Mouse (Mus musculus): ENCODE data around the gene Hsf2bp. TPM values are rescaled to one million over a fixed set of nuclear protein-coding genes. Genes with fewer than 3 reads are reported as not detected.
A peak's percentile ranks its signal among the peaks of the same experiment; 100 is the strongest.

Gene Hsf2bp
- total RNA-seq, 1 experiment from 2014 or later: 0.79 TPM

DNA sequence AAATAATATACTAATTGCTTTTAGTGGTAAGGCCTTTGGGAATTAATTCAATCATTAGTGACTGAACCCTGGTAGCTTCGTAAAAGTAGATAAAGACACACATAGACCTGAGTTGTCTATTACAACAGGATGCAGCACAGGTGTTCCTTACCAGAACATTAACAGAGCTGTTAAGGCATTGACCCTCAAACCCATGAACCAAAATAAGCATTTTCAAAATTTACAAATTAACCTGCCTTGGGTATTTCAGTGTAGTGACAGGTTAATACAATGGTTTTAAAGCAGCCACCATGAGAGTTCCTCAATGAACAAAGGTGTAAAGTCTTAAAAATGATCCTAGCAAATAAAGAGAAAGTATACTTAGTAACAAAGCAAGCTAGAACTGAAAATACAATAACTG lies 69.6 kb downstream of the Hsf2bp start:
- no peak for ATAC-seq (replicated peaks in 1 of 2; ENCODE audit: insufficient read depth in 1 of 2, low FRiP score in 2 of 2, low TSS enrichment in 1 of 2, low read depth in 1 of 2, poor library complexity in 2 of 2, severe bottlenecking in 2 of 2)

DNA sequence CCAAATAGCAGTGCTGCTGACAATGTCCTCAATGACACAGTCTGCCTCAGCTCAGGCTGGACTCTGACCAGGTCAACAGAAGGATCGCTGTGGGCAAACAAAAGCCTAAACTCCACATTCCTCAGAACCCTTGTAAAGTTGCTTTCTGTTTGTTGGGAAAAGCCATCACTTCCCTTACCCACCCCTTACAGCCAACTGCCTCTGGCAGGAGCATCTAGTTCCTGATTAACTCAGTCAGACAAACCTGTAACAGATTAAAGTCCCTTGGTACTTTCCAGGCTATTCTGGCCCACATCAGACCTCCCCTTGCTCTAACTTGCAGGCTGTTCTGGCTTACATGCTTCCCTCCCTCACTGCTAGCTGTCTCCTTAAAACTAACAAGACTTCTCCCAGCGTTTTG lies 70.5 kb downstream of the Hsf2bp start:
- ATAC-seq (replicated peaks in 1 of 2; ENCODE audit: insufficient read depth in 1 of 2, low FRiP score in 2 of 2, low TSS enrichment in 1 of 2, low read depth in 1 of 2, poor library complexity in 2 of 2, severe bottlenecking in 2 of 2): peak; percentile 38 to 41; a peak in 3 of 4 replicates

DNA sequence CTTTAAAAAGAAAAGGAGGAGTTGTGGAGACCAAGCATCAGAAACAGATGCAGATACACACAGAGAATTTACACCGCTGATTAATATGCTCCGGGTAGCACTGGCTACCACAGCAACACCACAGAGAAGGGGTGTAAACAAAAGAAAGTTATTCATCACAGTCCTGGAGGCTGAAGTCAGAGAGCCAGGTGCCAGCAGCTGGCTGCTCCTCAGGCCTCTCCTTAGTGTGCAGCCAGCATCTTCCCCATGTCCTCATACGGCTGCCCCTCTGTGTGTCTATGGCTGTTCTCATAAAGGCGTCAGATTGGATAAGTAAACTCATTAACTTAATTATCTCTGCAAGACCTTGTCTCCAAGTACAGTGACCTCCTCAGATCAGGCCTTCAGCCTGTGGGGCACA lies 73.2 kb downstream of the Hsf2bp start:
- no peak for ATAC-seq (replicated peaks in 1 of 2; ENCODE audit: insufficient read depth in 1 of 2, low FRiP score in 2 of 2, low TSS enrichment in 1 of 2, low read depth in 1 of 2, poor library complexity in 2 of 2, severe bottlenecking in 2 of 2)

DNA sequence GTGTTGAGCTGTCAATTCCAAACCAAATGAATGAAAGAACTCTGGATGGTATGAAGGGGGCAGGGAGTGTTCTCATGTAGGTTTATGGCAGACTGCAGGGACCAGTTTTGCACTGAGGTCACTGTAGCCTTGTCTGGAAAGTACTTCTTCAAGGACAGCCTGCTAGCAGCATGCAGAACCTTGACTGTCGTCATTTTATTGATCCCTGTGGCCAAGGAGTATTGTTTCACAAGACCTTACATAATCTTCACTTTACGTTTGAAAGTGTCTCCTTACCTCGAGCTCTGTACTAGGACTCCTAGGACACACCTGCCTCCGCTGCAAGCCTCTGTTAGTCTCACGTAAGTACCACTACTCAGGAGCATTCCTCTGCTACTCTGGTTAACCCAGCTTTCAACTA lies 73.9 kb downstream of the Hsf2bp start:
- no peak for ATAC-seq (replicated peaks in 1 of 2; ENCODE audit: insufficient read depth in 1 of 2, low FRiP score in 2 of 2, low TSS enrichment in 1 of 2, low read depth in 1 of 2, poor library complexity in 2 of 2, severe bottlenecking in 2 of 2)

DNA sequence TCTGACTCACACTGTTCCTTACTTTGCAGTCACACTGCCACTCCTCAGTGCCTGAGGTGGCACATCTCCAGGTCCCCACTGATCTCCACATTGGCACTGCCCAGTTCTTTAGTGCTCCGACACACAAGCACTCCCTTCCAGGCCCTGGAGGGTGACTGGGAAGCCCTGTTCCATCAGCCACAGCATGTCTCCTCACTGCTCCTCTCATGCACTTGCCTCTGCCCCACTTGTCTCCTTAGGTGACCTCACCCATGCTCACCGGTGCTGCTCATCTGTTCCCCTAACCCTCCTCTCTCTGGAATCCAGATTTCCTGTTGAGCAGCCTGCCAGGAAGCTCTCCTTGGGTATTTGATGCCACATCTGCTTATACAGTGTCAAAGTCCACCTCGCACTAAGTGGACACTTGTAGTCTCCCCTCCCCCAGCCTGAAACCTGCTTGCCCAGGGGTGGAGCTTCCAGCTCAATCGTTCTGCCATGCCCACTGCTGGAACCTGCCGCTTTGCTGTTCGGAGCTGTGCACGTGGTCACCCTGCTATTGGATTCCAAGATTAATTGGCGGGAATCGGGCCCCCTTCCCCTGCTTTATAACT lies 81.5 kb downstream of the Hsf2bp start:
- ATAC-seq (replicated peaks in 1 of 2; ENCODE audit: insufficient read depth in 1 of 2, low FRiP score in 2 of 2, low TSS enrichment in 1 of 2, low read depth in 1 of 2, poor library complexity in 2 of 2, severe bottlenecking in 2 of 2): no peak

DNA sequence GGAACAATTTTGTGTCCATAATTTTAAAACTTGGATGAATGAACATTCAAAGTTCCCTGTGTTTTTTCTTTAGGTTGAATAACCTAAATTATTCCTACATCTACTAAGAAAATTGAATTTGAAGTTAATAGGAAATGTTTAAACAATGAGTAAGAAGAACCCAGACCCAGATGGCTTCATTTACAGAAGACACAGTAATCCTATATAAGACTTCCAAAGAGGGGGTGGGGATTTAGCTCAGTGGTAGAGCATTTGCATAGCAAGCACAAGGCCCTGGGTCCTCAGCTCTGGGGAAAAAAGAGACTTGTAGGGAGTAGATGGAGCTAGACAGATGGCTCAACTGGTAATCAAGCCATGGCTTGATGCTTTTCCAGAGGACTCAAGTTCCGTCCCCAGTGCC lies 87.1 kb downstream of the Hsf2bp start:
- ATAC-seq (replicated peaks in 1 of 2; ENCODE audit: insufficient read depth in 1 of 2, low FRiP score in 2 of 2, low TSS enrichment in 1 of 2, low read depth in 1 of 2, poor library complexity in 2 of 2, severe bottlenecking in 2 of 2): no peak

DNA sequence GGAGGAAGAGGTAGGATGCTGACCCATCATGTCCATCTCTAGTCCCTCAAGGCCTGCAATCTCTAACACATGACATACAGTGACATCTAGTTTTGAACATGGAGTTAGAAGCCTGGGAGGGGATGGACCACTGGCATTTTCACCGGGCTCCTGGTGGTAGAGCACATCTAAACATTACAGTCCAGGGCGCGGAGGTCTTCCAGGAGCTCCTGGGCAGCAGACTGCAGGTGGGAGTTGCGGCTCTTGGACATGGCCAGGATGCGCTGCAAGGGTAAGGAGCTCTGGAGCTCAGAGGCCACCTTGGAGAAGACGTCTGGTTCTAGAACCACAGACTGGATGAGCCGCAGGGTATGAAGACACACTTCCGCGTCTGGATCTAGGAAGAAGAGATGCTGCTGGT lies 89.7 kb downstream of the Hsf2bp start:
- no peak for ATAC-seq (replicated peaks in 1 of 2; ENCODE audit: insufficient read depth in 1 of 2, low FRiP score in 2 of 2, low TSS enrichment in 1 of 2, low read depth in 1 of 2, poor library complexity in 2 of 2, severe bottlenecking in 2 of 2)

DNA sequence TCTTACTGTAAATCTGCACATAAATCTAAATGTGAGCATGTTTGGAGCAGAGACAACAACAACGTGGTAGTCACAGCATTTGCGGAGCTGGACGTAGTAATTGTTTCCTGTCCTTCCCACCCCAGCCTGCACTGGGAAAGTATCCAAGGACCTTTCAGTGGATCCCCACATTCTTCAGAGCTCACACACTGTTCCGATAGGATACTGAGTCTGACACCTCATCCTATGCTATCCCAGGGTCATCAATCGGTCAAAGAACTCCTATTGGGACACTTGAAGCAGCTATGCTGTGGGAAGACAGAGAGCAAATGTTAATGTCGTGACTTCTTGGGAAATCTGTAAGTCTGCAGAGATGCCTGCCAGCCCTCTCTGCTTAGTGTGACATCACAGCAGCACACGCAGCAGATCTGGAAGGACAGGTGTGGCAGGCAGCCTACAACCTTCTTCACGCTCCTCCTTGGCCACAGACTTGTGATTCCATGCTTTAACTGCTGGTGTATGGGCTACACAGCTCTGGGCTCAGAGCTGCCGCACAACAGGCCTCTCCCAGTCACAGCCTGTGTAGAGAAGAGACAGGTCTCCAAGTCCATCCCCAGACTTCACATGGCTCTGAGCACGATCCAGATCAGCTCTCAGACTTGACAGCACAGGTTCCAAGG lies 92.1 kb downstream of the Hsf2bp start:
- ATAC-seq (replicated peaks in 1 of 2; ENCODE audit: insufficient read depth in 1 of 2, low FRiP score in 2 of 2, low TSS enrichment in 1 of 2, low read depth in 1 of 2, poor library complexity in 2 of 2, severe bottlenecking in 2 of 2): no peak

DNA sequence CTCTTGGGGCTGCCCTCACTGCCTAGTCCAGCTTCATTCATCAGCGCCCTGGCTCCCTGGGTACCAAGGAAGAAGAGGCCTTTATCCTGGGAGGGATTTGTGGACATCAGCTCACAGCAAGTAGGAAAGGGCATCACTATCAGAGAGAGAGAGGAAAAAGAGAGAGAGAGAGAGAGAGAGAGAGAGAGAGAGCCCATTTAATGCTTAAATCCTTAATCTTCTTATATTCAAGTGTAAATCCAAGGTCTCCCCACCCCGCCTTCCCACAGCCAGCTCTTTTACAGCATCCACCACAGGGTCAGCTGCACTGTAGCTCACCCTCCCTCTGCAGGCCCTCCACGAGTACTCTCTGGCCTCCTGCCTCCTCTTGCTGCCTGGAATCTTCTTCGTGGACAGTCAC lies 94.5 kb downstream of the Hsf2bp start:
- no peak for ATAC-seq (replicated peaks in 1 of 2; ENCODE audit: insufficient read depth in 1 of 2, low FRiP score in 2 of 2, low TSS enrichment in 1 of 2, low read depth in 1 of 2, poor library complexity in 2 of 2, severe bottlenecking in 2 of 2)

DNA sequence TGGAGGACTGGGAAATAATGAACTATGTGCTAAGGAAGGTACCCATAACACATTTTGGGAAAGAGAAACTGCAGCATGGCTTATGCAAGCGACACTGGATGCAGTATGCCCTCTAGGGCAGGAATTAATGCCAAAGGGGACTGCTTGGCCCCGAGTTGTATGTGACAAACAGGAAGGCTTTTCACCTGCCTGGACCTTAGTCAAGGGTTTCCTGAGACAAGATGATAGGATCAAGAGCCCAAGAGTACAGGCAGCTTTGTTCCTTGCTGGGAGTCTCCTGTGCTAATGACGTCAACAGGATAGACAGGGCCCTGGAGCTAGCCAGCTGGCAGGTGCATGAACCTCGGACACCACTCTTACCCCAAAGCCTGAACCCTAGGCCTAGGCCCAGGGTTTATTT lies 95.5 kb downstream of the Hsf2bp start:
- ATAC-seq (replicated peaks in 1 of 2; ENCODE audit: insufficient read depth in 1 of 2, low FRiP score in 2 of 2, low TSS enrichment in 1 of 2, low read depth in 1 of 2, poor library complexity in 2 of 2, severe bottlenecking in 2 of 2): no peak

DNA sequence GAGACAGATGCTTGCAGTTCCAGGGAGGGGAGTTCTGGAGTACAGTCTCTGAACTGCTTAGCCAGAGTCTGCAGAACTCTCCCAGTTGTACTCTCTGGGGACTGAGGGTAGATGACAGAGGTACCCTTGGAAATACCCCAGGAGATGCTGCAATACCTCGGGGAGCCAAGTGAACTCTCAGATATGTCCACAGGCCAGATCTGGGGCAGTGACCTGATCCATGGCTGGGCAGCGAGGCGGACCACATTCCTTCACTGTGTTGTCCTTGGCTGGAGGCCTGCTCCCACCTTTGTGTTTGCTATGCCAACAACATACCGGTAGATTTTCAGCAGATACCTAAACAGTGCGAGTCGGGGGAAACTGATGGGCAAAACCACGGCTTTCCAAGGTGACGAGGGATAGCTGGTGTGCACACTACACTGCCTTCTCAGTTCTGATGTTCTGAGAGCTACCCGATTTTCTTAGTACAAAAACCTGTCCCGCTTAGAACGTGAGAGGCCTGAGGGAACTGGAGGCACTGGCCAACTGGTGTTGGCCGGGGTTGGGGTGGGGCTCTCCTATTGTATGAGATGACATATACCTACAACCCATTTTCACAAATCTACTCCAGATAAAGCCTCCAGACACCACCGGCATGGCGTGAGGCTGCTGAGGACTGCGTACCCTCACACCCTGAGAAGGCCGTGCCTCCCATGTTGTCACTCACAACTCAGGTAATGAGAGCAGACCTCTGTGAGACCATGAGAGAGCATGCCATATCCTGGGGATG lies 96.7 kb downstream of the Hsf2bp start:
- ATAC-seq (replicated peaks in 1 of 2; ENCODE audit: insufficient read depth in 1 of 2, low FRiP score in 2 of 2, low TSS enrichment in 1 of 2, low read depth in 1 of 2, poor library complexity in 2 of 2, severe bottlenecking in 2 of 2): no peak

DNA sequence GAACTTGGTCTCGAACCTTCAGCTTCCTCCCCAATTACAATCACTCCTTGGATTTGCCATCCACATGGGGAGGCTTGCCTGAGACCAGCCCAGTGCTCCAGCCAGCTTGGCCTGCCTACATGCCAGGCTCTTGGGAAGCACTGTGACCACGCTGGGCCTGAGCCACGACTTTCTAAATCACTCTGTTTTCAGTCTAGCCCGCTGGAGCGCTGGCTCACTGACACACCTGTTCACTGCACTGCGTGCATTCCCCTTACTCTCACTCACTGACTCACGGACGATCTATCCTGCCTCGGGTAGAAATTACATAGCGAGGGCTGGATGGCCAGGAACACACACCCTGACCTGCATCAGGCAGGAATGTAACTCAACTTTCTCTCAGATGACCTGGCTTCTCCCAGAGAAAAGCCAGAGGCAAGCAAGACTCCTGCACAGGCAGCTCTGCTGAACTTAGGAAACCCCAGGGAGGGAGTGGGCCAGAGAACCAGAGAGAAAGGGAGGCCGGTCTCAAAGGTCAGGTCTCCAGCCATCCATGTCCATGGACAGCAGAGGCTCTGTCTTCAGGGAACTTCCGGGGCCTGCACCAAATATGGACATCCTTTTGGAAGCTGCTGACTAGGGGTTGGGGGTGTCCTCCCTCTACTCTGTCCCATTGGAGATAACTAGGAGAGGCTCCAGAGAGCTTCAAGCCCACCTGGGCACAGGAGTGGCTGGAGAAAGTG lies 97.4 kb downstream of the Hsf2bp start:
- ATAC-seq (replicated peaks in 1 of 2; ENCODE audit: insufficient read depth in 1 of 2, low FRiP score in 2 of 2, low TSS enrichment in 1 of 2, low read depth in 1 of 2, poor library complexity in 2 of 2, severe bottlenecking in 2 of 2): no peak

DNA sequence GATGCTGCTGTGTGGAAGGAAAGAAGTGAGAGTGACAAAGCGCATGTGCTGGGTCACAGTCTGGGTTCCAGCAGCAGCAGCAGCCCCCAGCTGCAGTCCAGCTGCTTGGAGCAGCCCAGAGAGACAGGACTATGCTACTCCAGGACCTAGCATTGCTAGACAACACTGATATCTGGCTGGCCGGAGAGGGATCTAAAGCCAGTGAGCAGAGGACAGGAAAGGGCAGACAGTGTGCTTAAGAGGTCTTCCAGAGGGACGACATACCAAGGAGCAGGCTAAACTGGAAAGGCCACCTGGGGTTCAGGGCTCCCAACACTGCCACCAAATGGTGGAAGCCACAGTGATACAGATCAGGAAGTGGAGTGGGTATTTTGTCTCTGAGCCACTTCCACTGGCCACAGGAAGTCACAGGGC lies 99.0 kb downstream of the Hsf2bp start:
- ATAC-seq (replicated peaks in 1 of 2; ENCODE audit: insufficient read depth in 1 of 2, low FRiP score in 2 of 2, low TSS enrichment in 1 of 2, low read depth in 1 of 2, poor library complexity in 2 of 2, severe bottlenecking in 2 of 2): peak; percentile 57 to 60

DNA sequence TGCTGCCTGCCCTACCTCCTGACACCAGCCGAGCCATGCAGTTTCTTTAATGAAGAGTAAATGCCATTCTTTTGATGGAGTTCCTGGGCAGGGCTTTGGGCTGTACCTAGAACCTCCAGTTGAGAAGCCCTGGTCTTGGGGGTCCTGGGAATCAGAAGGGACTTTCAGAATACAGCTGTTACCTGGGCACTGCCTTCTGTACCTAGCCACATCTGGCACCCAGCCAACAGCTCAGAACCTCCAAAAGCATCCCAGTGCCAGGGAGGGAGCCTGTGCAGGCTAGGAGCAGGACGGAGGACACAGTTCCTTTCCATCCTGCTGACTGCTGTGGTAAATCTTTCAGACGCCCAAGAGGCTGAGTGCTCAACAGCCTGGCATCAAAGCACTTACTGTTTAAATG lies 100.3 kb downstream of the Hsf2bp start:
- ATAC-seq (replicated peaks in 1 of 2; ENCODE audit: insufficient read depth in 1 of 2, low FRiP score in 2 of 2, low TSS enrichment in 1 of 2, low read depth in 1 of 2, poor library complexity in 2 of 2, severe bottlenecking in 2 of 2): no peak

DNA sequence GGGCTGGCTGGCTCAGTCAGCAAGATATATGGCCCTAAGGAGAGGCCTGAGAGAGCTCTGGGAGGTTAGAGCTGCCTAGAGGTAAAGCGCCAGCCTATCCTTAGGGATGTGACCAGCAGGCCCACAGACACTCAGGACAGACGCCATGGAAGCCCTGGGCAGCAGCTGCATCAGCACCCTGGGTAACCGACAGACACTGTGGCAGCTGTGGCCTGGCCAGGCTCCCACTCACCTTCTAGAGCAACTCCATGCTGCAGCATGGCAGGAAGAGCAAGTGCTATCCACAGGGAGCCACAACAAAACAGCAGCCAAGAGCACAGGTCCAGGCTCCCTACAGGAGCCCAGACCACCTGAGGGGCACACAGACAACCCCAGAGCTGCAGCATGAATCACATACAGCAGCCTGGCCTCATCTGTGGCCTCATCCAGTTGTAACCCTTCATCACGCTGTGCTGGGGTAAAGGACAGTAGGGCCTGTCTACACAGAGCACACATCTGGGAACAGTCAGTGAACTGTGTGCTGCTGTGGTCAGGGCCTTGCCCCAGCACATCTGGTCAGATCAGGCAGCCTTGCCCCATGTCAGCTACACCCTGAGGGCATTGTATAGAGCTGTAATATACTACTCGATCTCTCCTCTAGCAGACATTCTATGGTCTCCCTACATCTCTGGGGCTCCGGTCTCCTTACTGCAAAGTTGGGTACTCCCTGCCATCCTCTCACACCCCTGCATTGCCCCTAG lies 100.9 kb downstream of the Hsf2bp start:
- no peak for ATAC-seq (replicated peaks in 1 of 2; ENCODE audit: insufficient read depth in 1 of 2, low FRiP score in 2 of 2, low TSS enrichment in 1 of 2, low read depth in 1 of 2, poor library complexity in 2 of 2, severe bottlenecking in 2 of 2)

DNA sequence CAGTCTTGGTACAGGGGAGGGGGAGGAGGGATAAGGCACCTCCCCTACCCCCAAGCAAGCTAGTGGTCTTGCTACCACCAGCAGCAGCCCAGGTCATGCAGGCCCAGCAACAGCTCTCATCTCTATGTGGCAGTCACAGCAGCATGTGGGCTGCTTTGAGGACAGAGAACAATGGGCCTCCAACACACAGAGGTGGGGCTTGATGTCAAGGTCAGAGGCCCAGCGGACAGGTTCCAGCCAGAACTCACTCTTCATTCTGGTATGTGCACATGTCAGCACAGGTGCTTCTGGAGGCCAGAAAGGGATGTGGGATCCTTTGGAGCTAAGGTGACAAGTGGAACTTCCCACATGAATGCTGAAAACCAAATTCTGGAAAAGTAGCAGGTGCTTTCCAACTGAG lies 102.2 kb downstream of the Hsf2bp start:
- ATAC-seq (replicated peaks in 1 of 2; ENCODE audit: insufficient read depth in 1 of 2, low FRiP score in 2 of 2, low TSS enrichment in 1 of 2, low read depth in 1 of 2, poor library complexity in 2 of 2, severe bottlenecking in 2 of 2): no peak

DNA sequence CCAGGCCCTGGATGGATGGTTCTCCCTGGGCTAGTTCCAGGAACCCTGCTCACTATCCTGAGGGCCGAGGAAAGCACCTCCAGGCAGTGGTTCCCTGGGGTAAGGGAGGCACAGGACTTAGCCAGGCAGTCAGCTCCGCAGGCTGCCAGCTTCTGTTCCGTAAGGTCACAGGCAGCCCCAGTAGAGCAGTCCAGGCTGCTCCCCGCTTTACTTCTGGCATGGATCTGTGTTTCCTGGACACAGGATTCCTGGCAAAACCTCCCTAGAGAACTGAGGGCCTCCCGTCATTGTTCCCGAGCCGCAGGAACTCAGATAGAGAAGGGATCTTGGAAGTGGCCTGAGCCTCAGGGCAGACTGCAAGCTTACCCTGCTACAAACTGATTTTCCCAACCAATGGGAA lies 104.7 kb downstream of the Hsf2bp start:
- no peak for ATAC-seq (replicated peaks in 1 of 2; ENCODE audit: insufficient read depth in 1 of 2, low FRiP score in 2 of 2, low TSS enrichment in 1 of 2, low read depth in 1 of 2, poor library complexity in 2 of 2, severe bottlenecking in 2 of 2)

All from hematopoietic stem cell, adult 5-6 weeks (primary cell).